Comparison of ENCODE assay signal across 8 mouse cellular contexts in the genomic region with DNA sequence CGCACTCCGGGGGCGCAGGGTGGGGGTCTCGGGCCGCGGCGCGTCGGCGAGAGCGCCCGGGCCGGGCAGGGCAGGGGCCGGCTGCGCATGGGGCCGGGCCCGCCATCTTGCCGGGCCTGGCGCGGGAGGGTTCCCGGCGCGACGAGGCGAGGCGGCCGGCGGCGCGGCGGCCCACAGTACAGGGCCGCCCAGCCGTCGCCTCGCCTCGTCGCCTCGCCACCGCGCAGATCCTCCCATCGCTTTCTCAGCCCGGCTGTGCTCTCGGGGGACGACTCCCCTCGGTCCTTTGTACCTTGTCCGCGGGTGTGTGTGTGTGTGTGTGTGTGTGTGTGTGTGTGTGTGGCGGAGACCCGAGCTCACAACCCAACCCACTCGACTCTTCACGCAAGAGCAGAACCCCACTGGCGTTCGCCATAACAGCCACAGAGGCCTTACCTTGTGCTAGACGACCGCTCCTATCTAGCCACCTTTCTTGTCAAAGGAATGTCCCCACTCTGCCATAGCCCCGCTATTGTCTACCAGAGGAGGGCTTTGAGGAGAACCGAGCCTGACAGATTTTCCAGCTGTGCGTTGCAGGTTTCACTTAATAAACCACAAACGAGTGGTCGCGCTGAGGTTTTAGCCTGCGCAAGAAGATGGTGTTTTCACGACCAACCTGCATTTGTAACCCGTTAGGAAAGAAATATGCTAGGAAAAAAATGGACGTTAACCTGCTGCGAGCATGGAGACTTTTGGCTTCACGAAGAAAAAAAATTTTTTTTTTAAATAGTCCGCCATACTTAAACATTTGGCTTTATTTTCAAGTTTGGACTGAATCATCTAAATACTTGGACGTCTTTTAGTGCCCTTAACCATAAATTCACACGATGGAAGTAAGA. TPM values are rescaled to one million over a fixed set of nuclear protein-coding genes. Genes with fewer than 3 reads are reported as not detected.
DNase-seq lines count a peak whose midpoint lies in the region; ATAC-seq and TF ChIP-seq lines count a peak whose summit lies in the region.

No protein-coding gene starts in this region.

- peaks cover 8% of the 10 kb centered on the region for H3K4me1 ChIP-seq in embryonic facial prominence, embryonic 12.5 days
- peaks cover 8% of the 10 kb centered on the region; the same call in 1 of the 2 replicates for H3K4me1 ChIP-seq in limb, embryonic 12.5 days (replicated peaks)
- H3K4me1 ChIP-seq in midbrain, embryonic 14.5 days (ENCODE audit: control insufficient read depth, insufficient read depth, low read length): peaks cover 9% of the 10 kb centered on the region
- H3K4me1 ChIP-seq in spleen, adult 2 months (ENCODE audit: control insufficient read depth, insufficient read depth, insufficient read length): peaks cover 6% of the 10 kb centered on the region; the same call in 1 of the 2 replicates

- H3K36me3 ChIP-seq in embryonic facial prominence, embryonic 12.5 days: no peaks in the 10 kb centered on the region
- no peaks in the 10 kb centered on the region for H3K36me3 ChIP-seq in limb, embryonic 12.5 days
- no peaks in the 10 kb centered on the region for H3K36me3 ChIP-seq in midbrain, embryonic 14.5 days (ENCODE audit: control insufficient read depth, insufficient read depth, low read length)
- no peaks in the 10 kb centered on the region for H3K36me3 ChIP-seq in spleen, adult 2 months (ENCODE audit: control insufficient read depth, insufficient read depth, low read length)

- DNase-seq in A20 (ENCODE audit: low read depth, low spot score): peak; percentile 78
- DNase-seq in adrenal gland, postnatal 4 days (ENCODE audit: low spot score in 2 of 2): peak; percentile 24 to 35
- DNase-seq in heart, adult 8-10 months (ENCODE audit: low spot score): peak; percentile 36
- DNase-seq in kidney, adult 8-10 months: peak; percentile 23 to 41
- peak; percentile 81 for DNase-seq in midbrain, embryonic 14.5 days
- DNase-seq in spleen, adult 2 months (ENCODE audit: low read depth in 1 of 2, low spot score in 2 of 2): peak; percentile 53

- peak overlapping the region; percentile 91 for H3K9ac ChIP-seq in embryonic facial prominence, embryonic 12.5 days
- H3K9ac ChIP-seq in limb, embryonic 12.5 days (replicated peaks): peak overlapping the region; percentile 95
- peak overlapping the region; percentile 97 for H3K9ac ChIP-seq in midbrain, embryonic 14.5 days (replicated peaks; ENCODE audit: low read length)

- no peak for TF ChIP-seq POLR2A in spleen, adult 2 months (IDR thresholded peaks at IDR 0.05; ENCODE audit: low read depth, low read length)

- H3K9me3 ChIP-seq in embryonic facial prominence, embryonic 12.5 days: no peaks in the 10 kb centered on the region
- peaks cover 11% of the 10 kb centered on the region; the same call in 1 of the 2 replicates for H3K9me3 ChIP-seq in limb, embryonic 12.5 days
- no peaks in the 10 kb centered on the region for H3K9me3 ChIP-seq in midbrain, embryonic 14.5 days (ENCODE audit: control insufficient read depth, low read length)

- no peaks in the 10 kb centered on the region for H3K27me3 ChIP-seq in embryonic facial prominence, embryonic 12.5 days
- H3K27me3 ChIP-seq in limb, embryonic 12.5 days: no peaks in the 10 kb centered on the region
- no peaks in the 10 kb centered on the region for H3K27me3 ChIP-seq in midbrain, embryonic 14.5 days (ENCODE audit: control insufficient read depth, insufficient read depth, low read length)
- H3K27me3 ChIP-seq in spleen, adult 2 months (ENCODE audit: control insufficient read depth, insufficient read depth, low read length): no peaks in the 10 kb centered on the region

- TF ChIP-seq CTCF in spleen, adult 2 months (IDR thresholded peaks at IDR 0.05; ENCODE audit: extremely low read depth, insufficient read depth, insufficient read length, insufficient replicate concordance): no peak

- peak overlapping the region; percentile 74 for H3K4me2 ChIP-seq in embryonic facial prominence, embryonic 12.5 days (replicated peaks)
- peak overlapping the region; percentile 76 for H3K4me2 ChIP-seq in limb, embryonic 12.5 days
- peak overlapping the region; percentile 81 for H3K4me2 ChIP-seq in midbrain, embryonic 14.5 days (ENCODE audit: low read length)

- H3K4me3 ChIP-seq in embryonic facial prominence, embryonic 12.5 days: peak overlapping the region; percentile 66
- peak overlapping the region; percentile 67 for H3K4me3 ChIP-seq in limb, embryonic 12.5 days (replicated peaks)
- peak overlapping the region; percentile 62 for H3K4me3 ChIP-seq in midbrain, embryonic 14.5 days (replicated peaks; ENCODE audit: low read depth, low read length)
- H3K4me3 ChIP-seq in spleen, adult 2 months (ENCODE audit: extremely low read depth, insufficient read depth, insufficient read length): peak overlapping the region; percentile 96

- 2% methylated on average over 70 of the region's 70 CpGs for WGBS in embryonic facial prominence, embryonic 12.5 days
- WGBS in limb, embryonic 12.5 days: 2% methylated on average over 61 of the region's 70 CpGs
- 2% methylated on average over 58 of the region's 70 CpGs for WGBS in midbrain, embryonic 14.5 days
- 2% methylated on average over 58 of the region's 70 CpGs for WGBS in spleen, adult 2 months

- peak; percentile 90 for ATAC-seq in embryonic facial prominence, embryonic 12.5 days (ENCODE audit: insufficient number of reproducible peaks, insufficient read depth, low FRiP score, low TSS enrichment)
- peak; percentile 93 for ATAC-seq in limb, embryonic 12.5 days (ENCODE audit: insufficient number of reproducible peaks, insufficient read depth, low FRiP score, low TSS enrichment, low read depth)
- peak; percentile 87 for ATAC-seq in midbrain, embryonic 14.5 days (ENCODE audit: low FRiP score, low TSS enrichment)

- H3K27ac ChIP-seq in embryonic facial prominence, embryonic 12.5 days: peak overlapping the region; percentile 99
- peak overlapping the region; percentile 99 for H3K27ac ChIP-seq in limb, embryonic 12.5 days
- peak overlapping the region; percentile 100 for H3K27ac ChIP-seq in midbrain, embryonic 14.5 days (replicated peaks; ENCODE audit: low read depth, low read length)
- H3K27ac ChIP-seq in spleen, adult 2 months (ENCODE audit: insufficient read depth, low read length): peak overlapping the region; percentile 97

RNA-seq across cellular contexts. Expression of gene Zfp280d, which starts 0.7 kb away (rescaled TPM):
- total RNA-seq in adrenal gland, postnatal 4 days (2021): 10 to 100 TPM; 75.7 to 78.2 TPM
- 56.4 and 57.0 TPM in 2 replicates for polyA plus RNA-seq in embryonic facial prominence, embryonic 12.5 days (2016; fragmentation: Nextera tagmentation; extraction: Ambion mirVana)
- 10 to 100 TPM; 13.9 to 23.0 (median 20.5) TPM for total RNA-seq in heart, adult 8-10 months (2022)
- 58.1 and 58.9 TPM in 2 replicates for polyA plus RNA-seq in limb, embryonic 12.5 days (2016; fragmentation: Nextera tagmentation; extraction: Ambion mirVana)
- 46.7 and 53.3 TPM in 2 replicates for polyA plus RNA-seq in midbrain, embryonic 14.5 days (2014; fragmentation: Nextera tagmentation; extraction: Ambion mirVana)
- 5.6 and 6.8 TPM in 2 replicates for polyA plus RNA-seq in spleen, adult 2 months (2012; rRNA removed)

Comparison
In these comparisons a context has a peak if more than half of its experiments do, and no peak if none do; other contexts are left out.
1. Peak in every context shown above with its lines: DNase-seq, ATAC-seq, H3K4me3 ChIP-seq and H3K27ac ChIP-seq.
2. DNase-seq: peak in every context shown above with its lines; median percentile 81 in midbrain, embryonic 14.5 days; 78 in A20; 53 in spleen, adult 2 months; 36 in heart, adult 8-10 months; 32 in kidney, adult 8-10 months; 30 in adrenal gland, postnatal 4 days.